Mouse (Mus musculus) spleen, postnatal 14 days (tissue): ENCODE data around the gene Dnpep.
A peak's percentile ranks its signal among the peaks of the same experiment; 100 is the strongest.

ENCODE experiments used
- DNase-seq, 2 experiments: peaks; one replicate each; pipeline ENCODE4 v3.0.0; 2021 to 2022; ENCODE audit warnings: low spot score in 2 of 2

Gene Dnpep

GRCm38 (mm10) chr1:75331271-75331670 is 13.5 kb upstream of the Dnpep start:
- DNase-seq: no peak

GRCm38 (mm10) chr1:75327461-75327860 is 9.7 kb upstream of the Dnpep start:
- no peak for DNase-seq

- no peak for DNase-seq
Observed at GRCm38 (mm10) chr1:75319166-75319565, 1.4 kb upstream of the Dnpep start.

- no peak for DNase-seq
Observed at GRCm38 (mm10) chr1:75318736-75319135, 946 bp upstream of the Dnpep start.

- DNase-seq: no peak
Observed at GRCm38 (mm10) chr1:75318301-75318700, 511 bp upstream of the Dnpep start.

- peak; percentile 61 to 72 for DNase-seq
Observed at GRCm38 (mm10) chr1:75316861-75317240, 939 bp downstream of the Dnpep start.

- no peak for DNase-seq
Observed at GRCm38 (mm10) chr1:75315456-75316365, 2.1 kb downstream of the Dnpep start.

- no peak for DNase-seq
Observed at GRCm38 (mm10) chr1:75315011-75315410, 2.8 kb downstream of the Dnpep start.

- no peak for DNase-seq
Observed at GRCm38 (mm10) chr1:75311694-75312093, 6.1 kb downstream of the Dnpep start.

- no peak for DNase-seq
Observed at GRCm38 (mm10) chr1:75304662-75305061, 13.1 kb downstream of the Dnpep start.

- no peak for DNase-seq
Observed at GRCm38 (mm10) chr1:75294294-75294693, 23.5 kb downstream of the Dnpep start.

- no peak for DNase-seq
Observed at GRCm38 (mm10) chr1:75293331-75293701, 24.5 kb downstream of the Dnpep start.

GRCm38 (mm10) chr1:75292476-75293330 is 25.1 kb downstream of the Dnpep start:
- DNase-seq: no peak

GRCm38 (mm10) chr1:75291321-75291720 is 26.5 kb downstream of the Dnpep start:
- no peak for DNase-seq

GRCm38 (mm10) chr1:75290582-75290981 is 27.2 kb downstream of the Dnpep start:
- DNase-seq: no peak

GRCm38 (mm10) chr1:75289888-75290431 is 27.8 kb downstream of the Dnpep start:
- no peak for DNase-seq

- no peak for DNase-seq
Observed at GRCm38 (mm10) chr1:75289376-75289775, 28.4 kb downstream of the Dnpep start.

GRCm38 (mm10) chr1:75284911-75285310 is 32.9 kb downstream of the Dnpep start:
- DNase-seq: no peak

- no peak for DNase-seq
Observed at GRCm38 (mm10) chr1:75283017-75283416, 34.8 kb downstream of the Dnpep start.

GRCm38 (mm10) chr1:75278228-75278627 is 39.6 kb downstream of the Dnpep start, which contains the start of gene Resp18:
Gene Resp18, minus strand, starts transcription at chr1:75278415.
- DNase-seq: no peak

- DNase-seq: no peak
Observed at GRCm38 (mm10) chr1:75277195-75278188, 40.3 kb downstream of the Dnpep start.
